ENCODE assay signal across 8 mouse cellular contexts in the genomic region with DNA sequence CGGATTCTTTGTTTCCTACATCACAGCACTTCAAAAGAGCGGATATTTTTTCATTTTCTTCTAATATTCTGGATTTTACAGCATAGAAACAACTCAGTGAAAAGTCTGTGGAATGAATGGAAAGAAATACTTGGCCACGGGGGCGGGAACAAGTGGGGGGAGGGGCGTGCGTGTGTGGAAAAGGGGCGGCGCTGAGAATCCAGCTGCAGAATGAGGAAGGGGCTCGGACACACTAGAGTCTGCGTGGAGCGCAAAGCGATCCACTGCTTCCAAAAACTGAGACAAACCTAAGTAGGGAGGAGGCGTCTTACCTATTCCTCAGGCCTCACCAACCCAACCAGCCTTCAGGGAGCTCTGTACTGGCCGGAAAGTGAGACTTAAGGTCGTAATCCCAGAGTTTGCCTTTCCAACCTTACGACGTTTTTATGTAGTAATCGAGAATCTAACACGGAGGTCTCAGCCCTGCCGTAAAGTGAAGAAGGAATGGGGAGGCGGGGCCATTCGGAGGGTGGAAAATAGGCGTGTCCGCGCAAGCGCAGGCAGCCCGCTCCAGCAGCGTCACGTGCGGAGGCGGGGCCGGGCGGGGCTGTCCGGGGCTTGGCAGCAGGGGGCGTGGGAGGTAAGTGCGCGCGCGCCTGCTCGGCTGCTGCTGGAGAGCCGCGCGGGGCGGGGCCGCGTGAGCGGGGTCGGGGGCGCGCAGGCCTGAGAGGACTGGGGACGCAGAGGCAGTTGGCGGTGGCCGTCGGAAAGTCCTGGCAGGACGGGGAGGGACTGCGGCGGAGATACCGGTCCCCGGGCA. TPM values are rescaled to one million over a fixed set of nuclear protein-coding genes. Genes with fewer than 3 reads are reported as not detected.
DNase-seq lines count a peak whose midpoint lies in the region; ATAC-seq lines count a peak whose summit lies in the region.

A gene (minus strand): TSS at position 444 of the 799 bp plus-strand sequence.
A gene (plus strand): TSS at position 630 of the 799 bp plus-strand sequence.

- no peaks in the 10 kb centered on the region for H3K9me3 ChIP-seq in hindbrain, embryonic 15.5 days

- H3K9ac ChIP-seq in hindbrain, embryonic 15.5 days = peak within 1 kb of the TSS; percentile 95

- peak within 1 kb of the TSS; percentile 97 for H3K4me3 ChIP-seq in hindbrain, embryonic 15.5 days

- peak; percentile 95 for ATAC-seq in hindbrain, embryonic 15.5 days (ENCODE audit: low FRiP score, low read depth)

- H3K4me2 ChIP-seq in hindbrain, embryonic 15.5 days = peak within 1 kb of the TSS; percentile 84

- peaks cover 19% of the 10 kb centered on the region for H3K4me1 ChIP-seq in hindbrain, embryonic 15.5 days (replicated peaks)

- no peaks in the 10 kb centered on the region for H3K36me3 ChIP-seq in hindbrain, embryonic 15.5 days

- peak within 1 kb of the TSS; percentile 89 for H3K27ac ChIP-seq in hindbrain, embryonic 15.5 days (replicated peaks)

- no peaks in the 10 kb centered on the region for H3K27me3 ChIP-seq in hindbrain, embryonic 15.5 days

- WGBS in hindbrain, embryonic 15.5 days = under 1% methylated on average over 59 of the region's 59 CpGs

- peak; percentile 100 for DNase-seq in T-cell, adult 2 months (ENCODE audit: low spot score)
- peak; percentile 99 to 100 for DNase-seq in cerebellum, postnatal 36 days
- DNase-seq in frontal cortex, postnatal 36 days (ENCODE audit: low spot score in 2 of 2) = peak; percentile 99 to 100
- DNase-seq in left cerebral cortex, adult 11 months (ENCODE audit: low spot score) = peak; percentile 98
- peak; percentile 99 to 100 for DNase-seq in lung, postnatal 4 days
- peak; percentile 97 for DNase-seq in retina, postnatal 7 days (ENCODE audit: low read depth, low spot score)
- DNase-seq in urinary bladder, adult 2 months (ENCODE audit: low spot score) = peak; percentile 99

RNA-seq across cellular contexts. Expression of the first gene that starts in this region (rescaled TPM):
- polyA plus RNA-seq in hindbrain, embryonic 15.5 days (2015; fragmentation: Nextera tagmentation; extraction: Ambion mirVana) = 10.2 and 11.8 TPM in 2 replicates
- polyA plus RNA-seq in urinary bladder, adult 2 months (2012; rRNA removed) = 6.5 and 7.0 TPM in 2 replicates

RNA-seq across cellular contexts. Expression of the second gene that starts in this region (rescaled TPM):
- polyA plus RNA-seq in hindbrain, embryonic 15.5 days (2015; fragmentation: Nextera tagmentation; extraction: Ambion mirVana) = 24.6 and 25.1 TPM in 2 replicates
- polyA plus RNA-seq in urinary bladder, adult 2 months (2012; rRNA removed) = 9.2 and 9.6 TPM in 2 replicates

Comparison
In these comparisons a context has a peak if more than half of its experiments do, and no peak if none do; other contexts are left out.
1. Peak in every context shown above with its lines: DNase-seq, ATAC-seq, H3K4me3 ChIP-seq and H3K27ac ChIP-seq.